Mouse (Mus musculus) kidney, adult 18-20 months (tissue): ENCODE measurements around the gene Tfip11.

Source experiments
- DNase-seq: peaks from one replicate; pipeline ENCODE4 v3.0.0; 2021

Gene Tfip11

DNA sequence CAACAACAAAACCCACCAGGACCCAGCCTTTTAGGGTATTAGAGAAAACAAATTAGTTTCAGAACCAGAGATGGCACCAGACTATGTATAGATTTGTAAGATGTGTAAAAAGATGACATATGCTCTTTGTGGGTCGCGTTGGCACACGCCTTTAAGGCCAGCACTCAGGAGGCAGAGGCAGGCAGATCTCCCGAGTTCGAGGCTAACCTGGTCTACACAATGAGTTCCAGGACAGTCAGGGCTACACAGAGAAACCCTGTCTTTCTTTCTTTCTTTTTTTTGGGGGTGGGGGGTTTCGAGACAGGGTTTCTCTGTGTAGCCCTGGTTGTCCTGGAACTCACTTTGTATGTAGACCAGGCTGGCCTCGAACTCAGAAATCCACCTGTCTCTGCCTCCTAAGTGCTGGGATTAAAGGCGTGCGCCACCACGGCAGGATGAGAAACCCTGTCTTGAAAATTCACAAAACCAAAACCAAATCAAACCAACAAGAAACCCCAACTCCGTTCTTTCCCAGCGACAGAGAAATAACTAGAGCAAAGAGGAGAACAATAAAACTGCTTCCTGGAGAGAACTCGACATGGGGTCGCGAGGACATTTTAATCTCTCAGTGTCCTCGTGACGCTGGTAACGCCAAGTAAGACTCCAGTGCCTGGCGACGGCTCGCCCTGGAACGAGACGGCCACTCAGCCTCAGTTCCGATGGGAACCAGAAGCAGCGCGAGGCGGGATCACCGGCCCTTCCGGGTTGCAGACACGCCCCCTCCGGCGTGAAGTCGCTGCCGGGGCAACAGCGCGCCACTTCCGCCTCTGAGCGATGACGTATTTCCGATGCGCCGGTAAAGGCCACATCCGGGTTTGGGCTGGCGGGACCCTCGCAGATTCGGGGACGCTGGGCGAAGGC is at the start of gene Tfip11:
TSS of gene Tfip11 (plus strand) at position 813 of the 900 bp plus-strand sequence.
- peak; percentile 97 for DNase-seq

DNA sequence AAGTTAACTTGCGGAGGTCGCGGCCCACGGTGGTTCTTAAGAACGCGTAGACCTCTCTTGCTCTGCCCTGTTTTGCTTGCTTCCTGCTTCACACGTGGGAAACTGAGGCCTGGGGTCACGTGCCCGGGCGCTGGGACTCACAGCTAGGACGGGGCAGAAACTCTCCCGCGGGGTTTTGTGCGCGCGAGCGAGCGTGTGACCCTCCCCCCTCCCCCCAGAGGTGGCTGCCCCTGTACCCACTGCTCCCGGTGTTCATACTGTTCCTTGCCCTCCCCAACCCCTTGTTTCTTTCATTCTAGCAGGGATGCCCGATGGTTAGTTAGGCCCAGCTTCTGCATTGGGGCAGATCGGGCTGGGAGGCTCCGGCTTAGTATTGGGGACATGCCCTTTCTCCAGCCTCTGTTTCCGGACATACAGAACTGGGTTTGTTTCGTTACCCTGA is 49.2 kb upstream of the Tfip11 start:
- no peak for DNase-seq

GRCm38 (mm10) chr5:112277906-112278470 is 48.2 kb upstream of the Tfip11 start:
- no peak for DNase-seq

GRCm38 (mm10) chr5:112279181-112280021 is 46.8 kb upstream of the Tfip11 start:
- no peak for DNase-seq

DNA sequence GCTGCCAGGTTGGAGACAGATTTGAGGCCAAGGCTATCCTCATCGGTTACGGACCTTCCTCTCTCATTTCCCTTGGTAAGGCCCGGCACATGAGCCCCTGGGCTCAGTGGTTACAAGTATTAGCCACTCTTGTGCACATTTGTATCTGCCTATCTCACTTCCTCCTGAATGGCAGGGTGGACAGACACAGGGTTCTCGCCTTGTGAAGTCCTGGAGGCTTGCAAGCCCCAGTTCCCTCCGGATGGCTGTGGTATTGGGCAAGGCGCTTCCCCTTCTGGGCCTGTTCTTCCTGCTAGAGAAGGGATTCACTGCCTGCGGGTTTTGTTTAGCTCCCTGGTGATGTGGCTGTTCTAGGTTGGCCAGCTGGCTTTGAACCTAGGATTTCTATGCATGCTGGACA is 46.0 kb upstream of the Tfip11 start:
- no peak for DNase-seq

- no peak for DNase-seq
Observed at GRCm38 (mm10) chr5:112280863-112281660, 45.1 kb upstream of the Tfip11 start.

- DNase-seq, result no peak
Observed at GRCm38 (mm10) chr5:112281676-112282075, 44.5 kb upstream of the Tfip11 start.

DNA sequence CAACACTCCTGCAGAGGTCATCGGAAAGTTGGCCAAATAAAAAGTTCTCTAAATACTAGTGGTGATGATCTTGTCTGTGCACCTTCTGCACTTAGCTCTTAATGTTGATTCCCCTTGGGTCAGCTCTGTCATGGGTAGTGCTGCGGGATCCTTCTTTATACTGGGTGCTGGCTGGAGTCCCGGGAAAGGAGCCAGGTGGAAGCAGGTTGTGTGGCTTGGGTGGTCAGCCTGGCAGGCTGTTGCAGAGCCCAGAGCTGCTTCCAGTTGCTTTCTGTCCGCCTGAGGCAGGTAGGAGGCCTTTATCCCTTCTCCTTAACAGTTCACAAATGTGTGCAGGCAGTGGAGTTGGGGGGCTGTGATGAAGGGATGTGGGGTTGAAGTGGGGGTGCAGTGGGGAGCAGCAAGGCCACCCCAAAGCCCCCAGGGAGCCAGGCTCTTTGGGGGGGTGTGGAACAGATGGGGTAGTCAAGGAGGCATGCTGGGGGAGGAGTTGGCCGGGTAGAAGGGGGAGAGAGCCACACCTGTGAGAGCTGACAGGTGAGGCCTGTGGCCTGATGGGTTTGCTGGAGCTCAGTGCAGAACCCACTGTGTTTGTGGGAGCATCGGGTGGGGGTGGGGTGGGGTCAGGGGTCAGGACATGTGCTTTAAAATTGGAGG is 43.9 kb upstream of the Tfip11 start:
- no peak for DNase-seq

DNA sequence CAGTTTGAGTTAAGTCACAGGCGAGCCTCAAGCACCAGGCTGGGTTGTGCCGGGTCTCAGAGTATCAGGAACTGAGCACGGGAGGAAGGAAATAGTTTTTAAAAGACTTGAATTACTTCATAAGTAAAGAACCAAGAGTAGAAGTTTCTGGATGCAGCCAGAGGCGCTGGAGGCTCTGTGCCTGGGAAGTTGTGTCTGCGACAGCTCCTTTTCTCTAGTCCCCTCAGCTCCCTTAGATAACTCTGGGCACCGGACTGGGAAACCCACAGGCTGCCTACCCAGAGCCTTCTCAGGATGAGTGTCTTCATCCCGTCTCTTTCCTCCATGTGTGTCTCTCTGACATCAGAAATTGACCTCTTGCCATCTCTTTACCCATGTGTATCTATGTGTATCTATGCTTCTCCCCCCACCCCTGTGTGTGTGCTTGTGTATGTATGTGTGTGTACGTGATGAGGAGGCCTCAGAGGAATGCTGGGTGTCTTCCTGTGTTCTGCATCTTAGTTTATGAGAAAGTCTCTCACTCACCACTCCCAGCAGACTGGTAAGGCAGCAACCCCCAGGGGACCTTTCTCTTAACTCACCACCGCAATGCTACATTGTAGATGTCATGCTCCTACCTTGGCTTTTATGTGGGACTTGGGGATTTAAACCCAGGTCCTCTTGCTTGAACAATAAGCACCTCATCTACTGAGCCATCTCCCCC is 43.2 kb upstream of the Tfip11 start:
- no peak for DNase-seq

DNA sequence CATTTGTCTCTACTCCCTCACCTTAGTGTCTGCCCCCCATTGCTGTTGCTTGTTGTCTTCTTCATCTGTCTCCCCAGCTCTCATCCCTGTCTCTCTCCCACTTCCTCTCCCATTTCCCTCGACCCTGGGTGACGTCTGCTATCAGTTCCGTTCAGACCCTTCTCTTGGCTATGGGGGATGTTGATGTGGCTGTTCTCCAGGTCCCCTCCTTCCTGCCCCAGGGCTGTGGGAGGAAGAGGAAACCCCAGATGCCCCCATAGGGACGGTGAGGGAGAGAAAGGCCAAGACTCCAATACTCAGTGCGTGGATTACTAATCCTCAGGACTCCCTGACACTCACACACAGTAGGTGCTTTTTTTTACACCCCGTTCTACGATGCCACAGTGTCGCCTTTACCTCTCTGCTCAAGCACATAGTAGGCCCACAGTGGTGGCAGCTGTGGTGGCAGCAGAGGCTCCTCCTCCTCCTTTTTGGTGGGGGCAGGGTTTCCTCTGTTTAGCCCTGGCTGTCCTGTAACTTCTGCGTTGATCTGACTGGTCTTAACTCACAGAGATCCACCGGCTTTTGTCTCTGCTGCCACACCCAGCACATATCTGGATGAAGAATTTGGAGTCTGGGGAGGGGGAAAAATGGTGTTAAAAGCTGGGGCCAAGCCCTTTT is 42.5 kb upstream of the Tfip11 start:
- DNase-seq, result peak; percentile 54

DNA sequence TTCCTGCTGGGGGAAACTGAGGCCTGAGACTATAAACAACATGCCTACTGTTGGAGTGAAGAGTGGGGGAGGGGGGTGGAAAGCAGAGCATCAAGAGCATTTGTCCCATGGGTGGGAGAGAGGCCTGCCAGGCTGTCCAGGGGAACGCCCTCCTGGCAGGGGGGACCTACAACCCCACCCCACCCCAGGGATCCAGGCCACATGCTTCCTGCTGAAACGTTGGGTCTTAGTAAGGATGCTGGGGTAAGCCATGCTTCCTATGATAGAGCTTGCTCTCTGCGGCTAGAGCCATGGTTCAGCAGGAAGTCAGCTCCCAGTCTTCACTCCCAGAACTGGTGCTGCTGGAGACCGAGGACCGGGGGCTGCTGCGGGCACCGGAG is 42.0 kb upstream of the Tfip11 start:
- DNase-seq, result no peak

GRCm38 (mm10) chr5:112285548-112286085 is 40.5 kb upstream of the Tfip11 start:
- no peak for DNase-seq

GRCm38 (mm10) chr5:112286608-112286983 is 39.6 kb upstream of the Tfip11 start:
- no peak for DNase-seq

DNA sequence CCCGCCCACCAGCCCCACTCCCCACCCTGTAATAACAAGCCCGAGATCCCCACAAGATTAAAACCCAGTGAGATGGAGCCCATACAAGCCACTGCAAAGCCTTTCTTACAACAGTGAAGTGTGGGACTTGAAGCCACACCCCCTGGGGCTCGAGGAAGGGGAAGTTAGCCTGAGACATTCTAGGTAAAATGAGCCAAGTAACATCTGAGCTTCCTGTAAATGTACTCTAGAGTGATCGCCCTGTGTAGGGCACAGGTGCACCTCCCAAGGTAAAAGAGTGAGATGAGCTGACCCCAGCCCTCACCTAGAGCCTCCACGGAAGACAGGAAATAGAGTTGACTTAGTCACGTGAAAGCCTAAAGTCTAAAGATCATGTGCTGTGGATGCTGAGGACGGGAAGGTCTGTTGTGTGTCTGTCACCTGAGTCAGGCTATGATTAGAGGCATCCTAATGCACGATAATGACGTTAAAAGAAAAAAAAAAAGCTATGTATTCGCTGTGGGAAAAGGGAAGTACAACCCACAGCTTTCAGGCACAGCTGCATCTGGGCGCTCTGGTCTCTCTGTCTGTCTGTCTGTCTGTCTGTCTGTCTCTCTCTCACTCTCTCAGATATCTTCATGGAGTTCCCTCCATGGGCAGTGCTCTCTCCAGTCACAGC is 39.0 kb upstream of the Tfip11 start:
- DNase-seq, result no peak

DNA sequence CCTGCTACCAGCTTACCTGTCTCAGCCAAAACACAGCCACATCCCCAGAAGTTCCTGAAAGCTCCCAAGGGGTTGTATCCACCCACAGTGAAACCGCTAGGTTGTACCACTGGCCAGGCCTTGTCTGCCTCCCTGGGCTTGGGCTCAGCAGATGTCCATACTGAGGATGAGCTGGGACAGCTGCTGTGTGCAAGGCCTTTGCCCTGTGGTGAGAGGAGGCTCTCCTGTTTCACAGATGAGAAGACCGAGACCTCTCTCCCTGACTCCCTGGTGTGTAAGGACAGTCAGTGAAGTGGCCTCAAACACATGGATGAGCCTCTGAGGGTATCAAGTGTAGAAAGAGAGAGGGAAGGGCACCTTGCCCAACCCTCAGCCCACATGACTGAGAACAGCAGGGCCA is 38.5 kb upstream of the Tfip11 start:
- DNase-seq, result no peak

DNA sequence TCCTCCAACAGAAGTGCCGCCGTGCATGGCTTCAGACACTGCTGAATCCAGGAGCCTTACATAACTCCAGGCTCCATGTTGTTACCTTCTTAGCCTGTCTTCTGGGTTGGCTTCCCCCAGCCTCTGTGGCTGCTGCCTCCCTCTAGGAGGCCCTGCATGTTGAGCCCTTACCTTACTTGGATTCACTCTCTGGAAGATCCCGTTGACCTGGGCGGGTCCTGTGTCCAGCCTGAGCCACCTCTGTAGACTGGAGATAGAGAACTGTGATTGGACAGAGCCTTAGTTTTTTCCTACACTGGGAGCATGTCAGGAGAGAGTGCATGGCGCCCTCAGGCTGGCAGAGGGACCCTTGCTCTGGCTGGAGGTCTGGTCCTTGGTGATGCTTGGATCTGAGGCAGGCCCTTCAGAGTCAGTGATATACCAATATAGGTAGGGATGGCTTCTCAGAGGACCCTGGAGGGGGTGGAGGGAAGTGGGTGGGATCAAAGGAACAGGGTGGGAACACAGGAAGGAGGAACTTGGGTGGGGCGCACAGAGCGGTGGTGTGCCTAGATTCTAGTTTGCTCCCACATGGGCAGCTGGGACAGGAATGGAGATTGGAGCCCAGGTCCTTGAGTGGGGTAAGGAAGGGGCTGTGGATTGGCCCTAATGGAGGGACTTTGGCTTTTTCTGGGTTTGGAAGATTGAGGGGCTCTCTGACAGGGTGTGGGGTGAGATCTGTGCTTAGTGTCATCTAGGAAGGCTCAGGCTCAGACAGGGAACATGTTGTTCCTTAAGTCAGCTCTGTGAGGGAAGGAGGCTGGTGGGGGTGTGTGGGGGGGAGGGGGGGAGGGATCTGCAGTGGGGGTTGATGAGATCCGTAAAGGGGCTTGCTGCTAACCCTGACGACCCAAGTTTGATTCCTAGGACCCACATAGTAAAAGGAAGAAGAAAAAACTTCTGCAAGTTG is 37.7 kb upstream of the Tfip11 start:
- peak; percentile 46 for DNase-seq

- DNase-seq, result no peak
Observed at GRCm38 (mm10) chr5:112289236-112289635, 36.9 kb upstream of the Tfip11 start.

- no peak for DNase-seq
Observed at GRCm38 (mm10) chr5:112289819-112290535, 36.2 kb upstream of the Tfip11 start.
